Mouse (Mus musculus): ENCODE results near the gene Ranbp17. TPM values are rescaled to one million over a fixed set of nuclear protein-coding genes. Genes with fewer than 3 reads are reported as not detected.

Ranbp17 gene
- 0.41 and 0.70 TPM in 2 replicates for polyA plus RNA-seq (2012; rRNA removed; ENCODE audit: low replicate concordance)

GRCm38 (mm10) chr11:33513376-33513991 is at the start of gene Ranbp17:
Gene Ranbp17, minus strand, starts transcription at chr11:33513746.

GRCm38 (mm10) chr11:33276637-33277036 is 236.9 kb downstream of the Ranbp17 start, which contains the start of gene Gm12117:
Gene Gm12117, minus strand, starts transcription at chr11:33276737.

GRCm38 (mm10) chr11:33203383-33204328 is 309.9 kb downstream of the Ranbp17 start, which contains the start of gene Tlx3:
Gene Tlx3, minus strand, starts transcription at chr11:33203589.

GRCm38 (mm10) chr11:33162998-33163506 is 350.5 kb downstream of the Ranbp17 start, which contains the start of gene Npm1:
Gene Npm1, minus strand, starts transcription at chr11:33163206.

Other genes starting within 250 kb of the Ranbp17 start
- not detected in 2 replicates for gene Gm12117, start 237.0 kb downstream of the Ranbp17 start, polyA plus RNA-seq (2012; rRNA removed; ENCODE audit: low replicate concordance)
- 1.5 and 3.1 TPM in 2 replicates for gene Gabrp, start 65.2 kb upstream of the Ranbp17 start, polyA plus RNA-seq (2012; rRNA removed; ENCODE audit: low replicate concordance)
- gene D130052B06Rik, start 85.6 kb upstream of the Ranbp17 start, polyA plus RNA-seq (2012; rRNA removed; ENCODE audit: low replicate concordance): not detected in 2 replicates